Mouse (Mus musculus): ENCODE results near the gene Gapdh. TPM values are rescaled to one million over a fixed set of nuclear protein-coding genes. Genes with fewer than 3 reads are reported as not detected.

Gene Gapdh
- polyA plus RNA-seq, 1 experiment from 2014 or later = 1,605 TPM

- 1% methylated on average over 34 of the region's 35 CpGs for WGBS
- H3K27me3 ChIP-seq (replicated peaks) = no peaks in the 10 kb centered on the region
- peak overlapping the region; percentile 94 for H3K9ac ChIP-seq
- no peaks in the 10 kb centered on the region for H3K9me3 ChIP-seq
- peak overlapping the region; percentile 80 for H3K27ac ChIP-seq
- H3K4me2 ChIP-seq (replicated peaks) = peak overlapping the region; percentile 93
- H3K36me3 ChIP-seq = peaks cover 32% of the 10 kb centered on the region
- H3K4me3 ChIP-seq = peak overlapping the region; percentile 80
- peaks cover 49% of the 10 kb centered on the region for H3K4me1 ChIP-seq
- peak; percentile 67 for ATAC-seq (ENCODE audit: low FRiP score, low read depth)
Observed at GRCm38 (mm10) chr6:125145479-125145951, 20.8 kb downstream of the Gapdh start.

DNA sequence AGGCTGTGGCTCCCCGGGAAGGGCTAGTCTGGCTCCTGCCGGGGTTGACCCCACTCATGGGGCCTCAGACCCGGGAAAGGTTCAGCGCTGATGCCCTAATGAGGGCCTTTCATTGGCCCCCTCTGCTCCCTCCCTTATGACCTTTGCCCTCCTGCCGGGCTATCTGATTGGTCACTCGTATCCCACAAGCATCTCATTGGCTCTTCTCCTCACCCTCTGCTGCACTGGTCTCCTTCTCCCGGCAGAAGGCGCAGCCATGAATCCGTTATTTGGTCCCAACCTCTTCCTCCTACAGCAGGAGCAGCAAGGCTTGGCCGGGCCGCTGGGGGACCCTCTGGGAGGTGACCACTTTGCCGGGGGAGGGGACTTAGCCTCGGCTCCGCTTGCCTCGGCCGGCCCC lies 21.3 kb downstream of the Gapdh start, which contains the start of gene Iffo1:
TSS of gene Iffo1 (plus strand) at position 241 of the 400 bp plus-strand sequence.
- Histone ChIP-seq H3K36me3 (peaks cover 37% of the 10 kb centered on the region), H3K27ac (peak within 1 kb of the TSS; percentile 80), H3K4me3 (peak within 1 kb of the TSS; percentile 80), H3K9me3 (no peaks in the 10 kb centered on the region), H3K4me2 (replicated peaks) (peak within 1 kb of the TSS; percentile 93), H3K9ac (peak within 1 kb of the TSS; percentile 94), H3K4me1 (peaks cover 49% of the 10 kb centered on the region), H3K27me3 (replicated peaks) (no peaks in the 10 kb centered on the region)
- ATAC-seq (ENCODE audit: low FRiP score, low read depth) = peak; percentile 91
- under 1% methylated on average over 16 of the region's 16 CpGs for WGBS

DNA sequence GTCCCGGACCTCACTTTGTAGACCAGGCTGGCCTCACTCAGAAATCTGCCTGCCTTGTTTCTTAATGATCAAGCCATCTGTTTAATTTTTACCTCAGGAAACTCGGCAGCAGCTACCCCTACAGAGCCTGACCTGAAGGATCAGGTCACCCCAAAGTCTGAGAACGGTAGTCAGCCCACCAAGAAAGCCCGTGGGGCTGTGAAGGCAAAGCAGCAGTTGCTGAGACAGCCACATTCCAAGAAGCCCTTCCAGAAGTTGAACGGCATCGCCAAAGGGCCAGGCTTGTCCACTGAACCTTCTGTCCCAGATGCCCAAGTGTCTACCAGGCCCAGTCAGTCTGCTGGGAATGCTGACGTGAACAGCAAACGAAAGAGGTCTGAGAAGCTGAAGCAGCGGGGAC lies 22.4 kb downstream of the Gapdh start:
- Histone ChIP-seq H3K4me1 (peaks cover 45% of the 10 kb centered on the region), H3K36me3 (peaks cover 48% of the 10 kb centered on the region), H3K4me2 (replicated peaks) (no peak overlapping the region), H3K27ac (no peak overlapping the region), H3K9me3 (no peaks in the 10 kb centered on the region), H3K4me3 (no peak overlapping the region), H3K27me3 (replicated peaks) (no peaks in the 10 kb centered on the region), H3K9ac (no peak overlapping the region)
- ATAC-seq (ENCODE audit: low FRiP score, low read depth) = no peak
- WGBS = 89% methylated on average over 9 of the region's 9 CpGs

DNA sequence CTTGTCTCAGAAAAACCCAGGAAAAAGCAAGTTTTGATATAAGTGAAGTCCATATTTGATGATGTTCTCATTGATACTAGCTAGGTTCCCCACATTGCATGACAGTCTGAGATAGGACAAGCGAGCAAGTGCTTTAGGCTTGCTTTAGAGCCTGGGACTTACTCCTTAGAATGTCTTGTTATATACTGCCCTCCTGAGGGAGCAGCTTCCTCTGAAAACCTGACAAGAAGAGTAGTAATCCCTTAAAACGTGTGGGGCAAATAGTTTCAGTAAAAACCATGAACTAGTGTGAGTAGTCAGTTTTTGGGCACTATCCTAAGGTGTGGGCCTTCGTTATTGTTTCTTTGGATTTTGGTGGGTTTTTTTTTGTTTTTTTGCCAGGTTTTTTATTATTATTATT lies 23.1 kb downstream of the Gapdh start:
- H3K4me1 ChIP-seq = peaks cover 37% of the 10 kb centered on the region
- no peak overlapping the region for H3K27ac ChIP-seq
- H3K9me3 ChIP-seq = no peaks in the 10 kb centered on the region
- 82% methylated on average over 3 of the region's 3 CpGs for WGBS
- no peak for ATAC-seq (ENCODE audit: low FRiP score, low read depth)
- H3K36me3 ChIP-seq = peaks cover 56% of the 10 kb centered on the region
- H3K9ac ChIP-seq = no peak overlapping the region
- no peak overlapping the region for H3K4me2 ChIP-seq (replicated peaks)
- H3K27me3 ChIP-seq (replicated peaks) = no peaks in the 10 kb centered on the region
- H3K4me3 ChIP-seq = no peak overlapping the region

DNA sequence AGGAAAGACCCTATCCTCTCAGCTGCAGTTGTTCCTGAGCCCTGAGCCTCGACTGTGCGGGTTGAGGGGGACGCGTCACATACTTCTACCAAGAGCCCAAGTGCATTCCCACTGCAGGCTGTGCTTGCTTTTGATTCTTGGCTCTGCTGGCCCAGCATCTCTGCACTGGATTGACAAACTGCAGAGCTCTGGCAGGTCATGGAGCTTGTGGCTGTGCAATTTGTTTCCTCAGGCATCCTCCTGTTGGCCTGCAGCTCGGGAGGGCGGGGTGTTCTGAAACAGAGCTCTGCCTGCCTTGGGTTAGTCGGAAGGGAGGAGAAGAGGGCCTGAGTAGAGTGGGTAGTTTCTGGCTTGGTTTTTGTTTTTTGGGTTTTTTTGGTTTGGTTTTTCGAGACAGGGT lies 23.8 kb downstream of the Gapdh start:
- H3K4me3 ChIP-seq = no peak overlapping the region
- no peaks in the 10 kb centered on the region for H3K27me3 ChIP-seq (replicated peaks)
- no peak overlapping the region for H3K27ac ChIP-seq
- ATAC-seq (ENCODE audit: low FRiP score, low read depth) = no peak
- 93% methylated on average over 8 of the region's 8 CpGs for WGBS
- no peak overlapping the region for H3K9ac ChIP-seq
- no peaks in the 10 kb centered on the region for H3K9me3 ChIP-seq
- peaks cover 61% of the 10 kb centered on the region for H3K36me3 ChIP-seq
- peaks cover 31% of the 10 kb centered on the region for H3K4me1 ChIP-seq
- no peak overlapping the region for H3K4me2 ChIP-seq (replicated peaks)

DNA sequence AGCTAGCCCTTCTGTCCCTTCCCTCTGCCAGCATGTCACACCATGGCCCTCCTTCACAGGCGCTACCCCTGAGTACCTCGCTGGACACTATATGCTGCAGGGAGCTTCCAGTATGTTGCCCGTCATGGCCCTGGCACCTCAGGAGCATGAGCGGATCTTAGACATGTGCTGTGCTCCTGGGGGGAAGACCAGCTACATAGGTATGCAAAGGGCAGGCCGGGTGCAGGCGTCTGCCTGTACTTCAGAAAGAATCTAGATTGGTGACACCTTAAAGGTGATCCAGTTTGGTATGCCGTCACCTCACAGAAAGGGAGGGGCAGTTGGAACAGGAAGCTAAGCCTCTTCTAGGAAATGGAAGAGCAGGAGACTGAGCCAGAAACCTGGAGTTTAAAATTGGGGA lies 26.5 kb downstream of the Gapdh start:
- peaks cover 85% of the 10 kb centered on the region for H3K36me3 ChIP-seq
- H3K27ac ChIP-seq = no peak overlapping the region
- H3K4me2 ChIP-seq (replicated peaks) = no peak overlapping the region
- peaks cover 7% of the 10 kb centered on the region; the same call in 1 of the 2 replicates for H3K4me1 ChIP-seq
- ATAC-seq (ENCODE audit: low FRiP score, low read depth) = no peak
- no peaks in the 10 kb centered on the region for H3K27me3 ChIP-seq (replicated peaks)
- H3K4me3 ChIP-seq = no peak overlapping the region
- no peaks in the 10 kb centered on the region for H3K9me3 ChIP-seq
- WGBS = 93% methylated on average over 7 of the region's 7 CpGs
- no peak overlapping the region for H3K9ac ChIP-seq

DNA sequence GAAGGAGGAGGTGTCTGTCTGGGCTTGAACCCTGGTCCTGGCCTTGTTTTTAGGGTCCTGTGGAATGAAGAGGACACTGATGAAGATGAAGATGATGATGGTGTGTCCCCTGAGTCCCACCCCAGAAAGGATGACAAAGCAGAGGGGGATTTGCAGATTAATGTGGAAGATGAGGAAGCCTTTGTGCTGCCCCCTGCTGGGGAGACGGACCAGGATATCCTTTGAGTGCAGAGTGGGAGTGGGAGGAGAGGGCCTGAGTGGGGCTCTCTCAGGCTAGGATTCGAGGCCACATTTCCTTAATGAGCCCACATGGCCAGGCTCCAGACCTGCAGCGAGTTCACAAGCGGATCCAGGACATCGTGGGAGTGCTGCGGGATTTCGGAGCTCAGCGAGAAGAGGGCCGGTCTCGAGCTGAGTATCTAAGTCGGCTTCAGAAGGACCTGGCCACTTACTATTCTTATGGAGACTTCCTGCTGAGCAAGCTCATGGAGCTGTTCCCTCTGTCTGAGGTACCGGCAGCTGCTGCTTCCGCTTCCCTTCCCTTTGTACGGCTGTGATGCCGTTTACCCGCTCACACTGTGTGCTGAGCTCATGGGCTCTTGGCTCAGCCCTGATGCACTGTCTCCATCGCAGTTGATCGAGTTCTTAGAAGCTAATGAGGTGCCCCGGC lies 29.1 kb downstream of the Gapdh start:
- ATAC-seq (ENCODE audit: low FRiP score, low read depth) = no peak
- peaks cover 9% of the 10 kb centered on the region for H3K4me1 ChIP-seq
- WGBS = 87% methylated on average over 19 of the region's 19 CpGs
- no peak overlapping the region for H3K9ac ChIP-seq
- no peak overlapping the region for H3K4me2 ChIP-seq (replicated peaks)
- no peaks in the 10 kb centered on the region for H3K9me3 ChIP-seq
- H3K4me3 ChIP-seq = no peak overlapping the region
- no peaks in the 10 kb centered on the region for H3K27me3 ChIP-seq (replicated peaks)
- no peak overlapping the region for H3K27ac ChIP-seq
- H3K36me3 ChIP-seq = peaks cover 86% of the 10 kb centered on the region

DNA sequence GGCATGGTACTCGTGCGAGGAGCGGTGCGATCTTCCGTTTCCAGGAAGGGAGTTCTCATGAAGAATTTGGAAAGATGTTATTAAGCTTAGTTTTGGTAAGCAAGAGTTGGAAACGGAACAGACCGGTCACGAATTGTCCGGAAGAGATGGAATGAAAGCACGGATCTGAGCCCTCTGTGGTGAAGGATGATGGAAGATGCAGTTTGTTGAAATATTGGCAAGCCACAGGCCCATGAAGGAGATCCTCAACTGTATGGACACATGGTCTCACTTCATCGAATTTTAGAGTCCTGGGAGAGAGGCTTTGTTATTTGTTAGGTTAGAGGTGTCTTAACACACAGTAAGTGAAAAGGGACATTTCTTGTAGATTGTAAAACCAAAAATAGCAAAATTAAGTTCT lies 33.8 kb downstream of the Gapdh start:
- WGBS = 8% methylated on average over 11 of the region's 11 CpGs
- Histone ChIP-seq H3K4me1 (peaks cover 10% of the 10 kb centered on the region), H3K4me2 (replicated peaks) (peak overlapping the region; percentile 95), H3K27ac (no peak overlapping the region), H3K9ac (peak overlapping the region; percentile 56), H3K9me3 (no peaks in the 10 kb centered on the region), H3K4me3 (peak overlapping the region; percentile 87), H3K27me3 (replicated peaks) (no peaks in the 10 kb centered on the region), H3K36me3 (peaks cover 64% of the 10 kb centered on the region)
- no peak for ATAC-seq (ENCODE audit: low FRiP score, low read depth)

DNA sequence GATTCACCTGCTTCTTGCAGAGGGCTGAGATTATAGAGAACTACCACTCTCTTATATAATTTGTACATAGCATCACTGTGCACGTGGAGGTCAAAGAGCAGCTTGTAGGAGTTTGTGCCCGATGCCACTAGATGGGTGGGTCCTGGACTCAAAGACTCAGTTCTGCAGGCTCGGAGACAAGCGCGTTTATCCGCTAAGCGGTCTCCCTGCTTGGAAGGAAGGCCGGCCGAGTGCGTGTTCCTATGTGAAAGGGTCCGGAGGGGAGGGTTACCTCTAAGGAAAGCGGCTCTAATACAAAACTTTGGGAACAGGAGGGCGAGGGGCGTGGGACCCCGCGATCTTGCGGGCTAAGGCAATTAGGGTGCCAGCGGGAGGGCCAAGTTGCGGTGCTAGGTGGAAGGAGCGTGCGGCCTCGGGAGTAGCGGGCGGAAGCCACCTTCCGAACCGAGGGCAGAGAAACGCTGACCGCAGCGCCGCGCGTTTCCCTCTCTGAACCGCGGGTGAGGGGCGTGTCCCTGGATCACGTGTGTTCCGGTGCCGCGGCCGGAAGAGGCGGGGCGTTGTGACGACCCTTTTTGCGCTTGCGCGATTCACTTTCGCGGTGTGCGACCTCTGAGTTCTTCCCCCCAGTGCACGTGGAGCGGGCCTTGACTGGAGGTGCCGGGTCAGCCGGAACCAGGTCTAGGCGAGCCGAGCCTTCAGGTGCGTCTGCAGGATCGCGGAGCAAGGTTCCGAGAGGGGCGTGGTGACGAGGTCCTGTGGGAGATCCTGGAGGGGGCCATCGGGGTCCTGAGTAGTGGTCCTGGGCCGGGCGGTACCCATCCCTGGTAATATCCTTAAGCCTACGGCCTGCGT lies 34.7 kb downstream of the Gapdh start, which contains the start of gene Nop2:
TSS of gene Nop2 (plus strand) at position 608 of the 855 bp plus-strand sequence.
- Histone ChIP-seq H3K36me3 (peaks cover 65% of the 10 kb centered on the region), H3K4me2 (replicated peaks) (peak within 1 kb of the TSS; percentile 95), H3K4me3 (peak within 1 kb of the TSS; percentile 87), H3K27ac (no peak within 1 kb of the TSS), H3K27me3 (replicated peaks) (no peaks in the 10 kb centered on the region), H3K9ac (peak within 1 kb of the TSS; percentile 56), H3K9me3 (no peaks in the 10 kb centered on the region), H3K4me1 (peaks cover 10% of the 10 kb centered on the region)
- ATAC-seq (ENCODE audit: low FRiP score, low read depth) = peak; percentile 95
- under 1% methylated on average over 66 of the region's 66 CpGs for whole genome bisulfite sequencing

DNA sequence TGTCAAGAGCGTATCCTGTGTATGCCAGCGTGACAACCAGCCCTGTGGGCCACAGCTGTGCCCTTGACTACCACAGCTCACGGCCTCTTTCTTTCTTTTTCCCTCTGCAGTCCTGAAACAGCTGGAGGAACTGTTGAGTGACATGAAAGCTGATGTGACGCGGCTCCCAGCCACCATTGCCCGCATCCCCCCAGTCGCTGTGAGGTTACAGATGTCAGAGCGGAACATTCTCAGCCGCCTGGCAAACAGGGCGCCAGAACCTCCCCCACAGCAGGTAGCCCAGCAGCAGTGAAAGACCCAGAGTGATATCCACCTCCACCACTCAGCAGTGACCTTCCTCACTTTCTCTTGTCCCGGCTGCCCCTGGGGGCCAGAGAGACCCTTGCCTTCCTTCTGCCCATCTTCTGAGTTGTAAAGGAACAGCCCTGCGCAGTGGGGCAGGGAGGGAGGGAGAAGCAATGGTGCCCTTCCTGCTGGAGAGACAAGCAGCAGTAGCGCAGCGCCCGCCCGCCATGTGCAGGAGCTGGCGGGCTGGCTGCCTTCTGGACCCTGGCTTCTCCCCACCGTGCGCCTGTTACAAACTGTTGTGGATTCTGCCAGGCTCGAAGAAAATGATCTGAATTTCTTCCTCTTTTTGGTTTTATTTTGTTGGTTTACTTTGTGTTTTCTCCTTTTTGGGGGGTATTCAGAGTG lies 36.4 kb downstream of the Gapdh start:
- Histone ChIP-seq H3K4me2 (replicated peaks) (no peak overlapping the region), H3K9me3 (no peaks in the 10 kb centered on the region), H3K4me3 (no peak overlapping the region), H3K9ac (0 out of 2 replicates have a peak overlapping the region, but pooled peaks have one; percentile 8), H3K4me1 (peaks cover 10% of the 10 kb centered on the region), H3K27me3 (replicated peaks) (no peaks in the 10 kb centered on the region), H3K36me3 (peaks cover 67% of the 10 kb centered on the region), H3K27ac (no peak overlapping the region)
- ATAC-seq (ENCODE audit: low FRiP score, low read depth) = no peak
- WGBS = 92% methylated on average over 20 of the region's 20 CpGs

- Histone ChIP-seq H3K9me3 (no peaks in the 10 kb centered on the region), H3K27me3 (replicated peaks) (no peaks in the 10 kb centered on the region), H3K4me2 (replicated peaks) (no peak overlapping the region), H3K4me1 (peaks cover 10% of the 10 kb centered on the region), H3K36me3 (peaks cover 68% of the 10 kb centered on the region), H3K9ac (no peak overlapping the region), H3K4me3 (no peak overlapping the region), H3K27ac (no peak overlapping the region; the same call in 1 of the 2 replicates)
- no peak for ATAC-seq (ENCODE audit: low FRiP score, low read depth)
- 90% methylated on average over 12 of the region's 12 CpGs for WGBS
Observed at GRCm38 (mm10) chr6:125128724-125129123, 37.5 kb downstream of the Gapdh start.

DNA sequence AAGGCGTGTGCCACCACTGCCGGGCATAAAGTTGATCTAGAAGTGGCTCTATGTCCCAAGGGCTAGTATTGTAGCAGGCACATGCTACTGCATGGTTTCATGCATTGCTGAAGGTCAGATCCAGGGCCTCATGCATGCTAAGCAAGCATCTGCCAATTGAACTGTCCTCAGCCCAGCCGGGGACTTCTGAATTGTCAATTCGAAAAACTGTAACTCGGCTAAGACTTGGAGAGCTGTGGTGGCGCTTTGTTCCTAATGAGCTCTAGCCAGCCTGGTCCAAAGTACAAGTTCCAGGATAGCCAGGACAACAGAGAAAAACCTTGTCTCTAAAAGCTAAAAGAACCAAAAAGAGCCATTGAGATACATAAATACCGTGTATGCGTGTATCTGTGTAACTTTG lies 46.9 kb downstream of the Gapdh start:
- Histone ChIP-seq H3K36me3 (peaks cover 90% of the 10 kb centered on the region), H3K9me3 (no peaks in the 10 kb centered on the region), H3K9ac (no peak overlapping the region), H3K4me2 (replicated peaks) (no peak overlapping the region), H3K27me3 (replicated peaks) (no peaks in the 10 kb centered on the region), H3K4me1 (no peaks in the 10 kb centered on the region), H3K27ac (no peak overlapping the region), H3K4me3 (no peak overlapping the region)
- ATAC-seq (ENCODE audit: low FRiP score, low read depth) = no peak
- WGBS = 94% methylated on average over 8 of the region's 8 CpGs

Measured in neural tube, embryonic 12.5 days (tissue).